Mouse (Mus musculus) adrenal gland, postnatal 36 days (tissue): ENCODE data around the gene Pnpo. TPM values are rescaled to one million over a fixed set of nuclear protein-coding genes. Genes with fewer than 3 reads are reported as not detected.
A peak's percentile ranks its signal among the peaks of the same experiment; 100 is the strongest.

Experiments used
- DNase-seq, 2 experiments: peaks; one replicate each; pipeline ENCODE4 v3.0.0; 2021; ENCODE audit warnings: mixed read lengths in 1 of 2
- total RNA-seq, 2 experiments: library from RNA; stranded (reverse); gene quantifications; 2 replicates each; pipeline ENCODE4 v1.2.3; 2021

The Pnpo gene
- total RNA-seq, 2 experiments from 2014 or later = 29.6 to 34.2 TPM

GRCm38 (mm10) chr11:96970341-96970740 is 26.6 kb upstream of the Pnpo start:
- no peak for DNase-seq

- DNase-seq = peak in 1 of 2 experiments; percentile 63
Measured at GRCm38 (mm10) chr11:96969746-96970145, 26.0 kb upstream of the Pnpo start.

- no peak for DNase-seq
Measured at GRCm38 (mm10) chr11:96969280-96969722, 25.5 kb upstream of the Pnpo start.

GRCm38 (mm10) chr11:96968476-96968875 is 24.7 kb upstream of the Pnpo start:
- DNase-seq = no peak

- DNase-seq = no peak
Measured at GRCm38 (mm10) chr11:96967544-96968269, 23.9 kb upstream of the Pnpo start.

GRCm38 (mm10) chr11:96966914-96967543 is 23.2 kb upstream of the Pnpo start:
- DNase-seq = peak in 1 of 2 experiments; percentile 48

GRCm38 (mm10) chr11:96966172-96966571 is 22.4 kb upstream of the Pnpo start:
- no peak for DNase-seq

GRCm38 (mm10) chr11:96963580-96963979 is 19.8 kb upstream of the Pnpo start:
- peak; percentile 91 to 94 for DNase-seq

GRCm38 (mm10) chr11:96957061-96957805 is 13.4 kb upstream of the Pnpo start:
- DNase-seq = no peak

GRCm38 (mm10) chr11:96956009-96956724 is 12.4 kb upstream of the Pnpo start:
- no peak for DNase-seq

GRCm38 (mm10) chr11:96955094-96955493 is 11.3 kb upstream of the Pnpo start:
- DNase-seq = no peak

- DNase-seq = no peak
Measured at GRCm38 (mm10) chr11:96952896-96953295, 9.1 kb upstream of the Pnpo start.

- DNase-seq = no peak
Measured at GRCm38 (mm10) chr11:96952426-96952825, 8.6 kb upstream of the Pnpo start.

GRCm38 (mm10) chr11:96950767-96951166 is 7.0 kb upstream of the Pnpo start:
- no peak for DNase-seq

- DNase-seq = no peak
Measured at GRCm38 (mm10) chr11:96947849-96948248, 4.1 kb upstream of the Pnpo start.

- no peak for DNase-seq
Measured at GRCm38 (mm10) chr11:96946498-96946897, 2.7 kb upstream of the Pnpo start.

GRCm38 (mm10) chr11:96944844-96945580 is 1.2 kb upstream of the Pnpo start:
- DNase-seq = no peak

- DNase-seq = no peak
Measured at GRCm38 (mm10) chr11:96941989-96942590, 1.7 kb downstream of the Pnpo start.

- DNase-seq = no peak
Measured at GRCm38 (mm10) chr11:96940578-96941465, 3.0 kb downstream of the Pnpo start.

GRCm38 (mm10) chr11:96938426-96938800 is 5.4 kb downstream of the Pnpo start:
- DNase-seq = peak; percentile 44 to 50
